Mouse (Mus musculus): ENCODE results near the gene Brip1. TPM values are rescaled to one million over a fixed set of nuclear protein-coding genes. Genes with fewer than 3 reads are reported as not detected.

Brip1 gene
- polyA plus RNA-seq, 1 experiment = 0.05 TPM

- no peak for DNase-seq (ENCODE audit: low read depth)
Measured at GRCm38 (mm10) chr11:86026556-86027194, 174.3 kb downstream of the Brip1 start.

GRCm38 (mm10) chr11:86022439-86022838, 178.6 kb downstream of the Brip1 start:
- DNase-seq (ENCODE audit: low read depth) = no peak

GRCm38 (mm10) chr11:86020033-86020432, 181.0 kb downstream of the Brip1 start:
- no peak for DNase-seq (ENCODE audit: low read depth)

- no peak for DNase-seq (ENCODE audit: low read depth)
Measured at GRCm38 (mm10) chr11:86016242-86016641, 184.8 kb downstream of the Brip1 start.

GRCm38 (mm10) chr11:86013087-86013486, 187.9 kb downstream of the Brip1 start:
- no peak for DNase-seq (ENCODE audit: low read depth)

- DNase-seq (ENCODE audit: low read depth) = no peak
Measured at GRCm38 (mm10) chr11:86010458-86010857, 190.5 kb downstream of the Brip1 start.

GRCm38 (mm10) chr11:86008211-86008905, 192.6 kb downstream of the Brip1 start:
- no peak for DNase-seq (ENCODE audit: low read depth)

Other genes starting within 250 kb of the Brip1 start
- gene Ints2, start 56.4 kb upstream of the Brip1 start, polyA plus RNA-seq (2012; rRNA removed) = 10.6 and 13.0 TPM in 2 replicates
- gene Med13, start 156.4 kb upstream of the Brip1 start, polyA plus RNA-seq (2012; rRNA removed) = 24.4 and 25.8 TPM in 2 replicates